Mouse (Mus musculus): ENCODE results near the gene Sema4g. TPM values are rescaled to one million over a fixed set of nuclear protein-coding genes. Genes with fewer than 3 reads are reported as not detected.
A peak's percentile ranks its signal among the peaks of the same experiment; 100 is the strongest.

Sema4g gene
- polyA plus RNA-seq, 1 experiment from 2014 or later = 17.6 TPM

DNA sequence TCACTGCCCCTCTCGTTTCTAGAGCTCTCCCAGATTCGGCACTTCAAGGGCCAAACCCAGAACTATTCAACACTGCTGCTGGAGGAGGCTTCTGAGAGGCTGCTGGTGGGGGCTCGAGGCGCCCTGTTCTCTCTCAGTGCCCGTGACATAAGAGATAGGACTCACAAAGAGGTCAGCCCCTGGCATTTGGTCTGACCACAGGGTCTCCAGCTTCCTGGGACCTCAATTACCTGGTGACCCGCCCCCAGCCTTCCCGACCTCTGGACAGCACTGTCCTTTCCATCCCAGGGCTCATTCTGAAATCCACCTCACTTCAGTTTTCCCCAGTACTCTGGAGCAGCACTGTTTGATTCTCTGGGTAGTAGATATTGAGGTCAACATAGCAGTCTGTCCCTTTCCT is 3.8 kb downstream of the Sema4g start:
- 70% methylated on average over 7 of the region's 7 CpGs for WGBS
- ATAC-seq (ENCODE audit: low FRiP score, low TSS enrichment) = no peak
- Histone ChIP-seq H3K9ac (replicated peaks; ENCODE audit: low read length) (no peak overlapping the region), H3K4me3 (replicated peaks; ENCODE audit: low read depth, low read length) (no peak overlapping the region), H3K27me3 (ENCODE audit: control insufficient read depth, insufficient read depth, low read length) (no peaks in the 10 kb centered on the region), H3K36me3 (ENCODE audit: control insufficient read depth, insufficient read depth, low read length) (peaks cover 38% of the 10 kb centered on the region), H3K27ac (replicated peaks; ENCODE audit: low read depth, low read length) (no peak overlapping the region), H3K9me3 (ENCODE audit: control insufficient read depth, low read length) (no peaks in the 10 kb centered on the region), H3K4me2 (ENCODE audit: low read length) (no peak overlapping the region), H3K4me1 (ENCODE audit: control insufficient read depth, insufficient read depth, low read length) (peaks cover 23% of the 10 kb centered on the region)
- no peak for DNase-seq

GRCm38 (mm10) chr19:44997786-44998185 is 8.9 kb downstream of the Sema4g start:
- ATAC-seq (ENCODE audit: low FRiP score, low TSS enrichment) = no peak
- DNase-seq = no peak
- Histone ChIP-seq H3K9me3 (ENCODE audit: control insufficient read depth, low read length) (no peaks in the 10 kb centered on the region), H3K27me3 (ENCODE audit: control insufficient read depth, insufficient read depth, low read length) (no peaks in the 10 kb centered on the region), H3K36me3 (ENCODE audit: control insufficient read depth, insufficient read depth, low read length) (peaks cover 80% of the 10 kb centered on the region), H3K4me2 (ENCODE audit: low read length) (no peak overlapping the region), H3K9ac (replicated peaks; ENCODE audit: low read length) (no peak overlapping the region), H3K4me3 (replicated peaks; ENCODE audit: low read depth, low read length) (no peak overlapping the region), H3K27ac (replicated peaks; ENCODE audit: low read depth, low read length) (no peak overlapping the region), H3K4me1 (ENCODE audit: control insufficient read depth, insufficient read depth, low read length) (no peaks in the 10 kb centered on the region)
- 87% methylated on average over 11 of the region's 11 CpGs for WGBS

DNA sequence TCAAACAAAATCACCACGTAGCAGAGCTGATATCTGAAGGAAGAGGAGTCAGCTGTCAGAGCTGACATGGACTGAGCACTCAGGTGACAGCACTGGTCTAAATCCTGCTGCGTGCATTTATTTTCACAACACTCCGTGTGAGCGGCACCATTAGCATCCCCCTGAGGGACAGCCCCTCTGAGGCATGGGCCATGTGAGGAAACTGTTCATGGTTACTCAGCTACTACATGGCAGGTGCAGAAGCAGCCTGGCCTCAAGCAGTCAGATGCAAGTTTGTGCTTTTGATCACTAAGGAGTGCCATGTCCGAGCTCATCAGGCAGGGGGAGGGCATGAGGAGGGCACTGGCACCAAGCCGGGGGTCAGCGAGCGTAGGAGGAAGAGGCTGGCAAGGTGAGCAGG is 10.7 kb downstream of the Sema4g start:
- no peak overlapping the region for H3K9ac ChIP-seq (replicated peaks; ENCODE audit: low read length)
- H3K27ac ChIP-seq (replicated peaks; ENCODE audit: low read depth, low read length) = no peak overlapping the region
- H3K4me3 ChIP-seq (replicated peaks; ENCODE audit: low read depth, low read length) = no peak overlapping the region
- H3K27me3 ChIP-seq (ENCODE audit: control insufficient read depth, insufficient read depth, low read length) = no peaks in the 10 kb centered on the region
- no peak for ATAC-seq (ENCODE audit: low FRiP score, low TSS enrichment)
- H3K4me1 ChIP-seq (ENCODE audit: control insufficient read depth, insufficient read depth, low read length) = no peaks in the 10 kb centered on the region
- 92% methylated on average over 8 of the region's 8 CpGs for WGBS
- H3K36me3 ChIP-seq (ENCODE audit: control insufficient read depth, insufficient read depth, low read length) = peaks cover 88% of the 10 kb centered on the region
- no peaks in the 10 kb centered on the region for H3K9me3 ChIP-seq (ENCODE audit: control insufficient read depth, low read length)
- H3K4me2 ChIP-seq (ENCODE audit: low read length) = no peak overlapping the region
- no peak for DNase-seq

DNA sequence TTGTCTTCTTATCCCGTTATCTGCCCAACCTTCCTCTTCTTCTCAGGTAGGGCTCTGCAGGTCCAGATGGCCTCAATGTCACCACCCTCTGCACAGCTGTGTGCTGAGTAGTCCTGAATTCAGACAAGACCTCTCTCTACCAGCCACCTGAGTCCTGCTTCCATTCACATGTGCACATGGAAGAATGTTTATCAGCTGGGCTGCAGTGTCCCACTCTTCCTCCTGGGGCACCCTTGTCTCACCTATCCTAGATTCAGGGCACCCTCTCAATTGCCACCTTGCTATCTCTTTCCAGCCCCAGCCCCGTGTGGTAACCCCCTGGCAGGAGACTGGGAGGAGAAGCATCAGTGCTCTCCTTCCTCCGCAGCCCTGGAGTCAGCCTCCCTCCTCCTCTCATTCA is 13.4 kb downstream of the Sema4g start:
- Histone ChIP-seq H3K36me3 (ENCODE audit: control insufficient read depth, insufficient read depth, low read length) (peaks cover 73% of the 10 kb centered on the region), H3K4me2 (ENCODE audit: low read length) (no peak overlapping the region), H3K4me1 (ENCODE audit: control insufficient read depth, insufficient read depth, low read length) (peaks cover 14% of the 10 kb centered on the region), H3K27me3 (ENCODE audit: control insufficient read depth, insufficient read depth, low read length) (no peaks in the 10 kb centered on the region), H3K4me3 (replicated peaks; ENCODE audit: low read depth, low read length) (no peak overlapping the region), H3K9ac (replicated peaks; ENCODE audit: low read length) (no peak overlapping the region), H3K27ac (replicated peaks; ENCODE audit: low read depth, low read length) (no peak overlapping the region), H3K9me3 (ENCODE audit: control insufficient read depth, low read length) (no peaks in the 10 kb centered on the region)
- WGBS = 68% methylated on average over 3 of the region's 3 CpGs
- ATAC-seq (ENCODE audit: low FRiP score, low TSS enrichment) = no peak
- peak; percentile 16 for DNase-seq

GRCm38 (mm10) chr19:45003740-45004516 is 15.0 kb downstream of the Sema4g start:
- no peaks in the 10 kb centered on the region for H3K9me3 ChIP-seq (ENCODE audit: control insufficient read depth, low read length)
- no peak for ATAC-seq (ENCODE audit: low FRiP score, low TSS enrichment)
- 89% methylated on average over 7 of the region's 7 CpGs for WGBS
- DNase-seq = no peak
- peaks cover 57% of the 10 kb centered on the region for H3K36me3 ChIP-seq (ENCODE audit: control insufficient read depth, insufficient read depth, low read length)
- no peak overlapping the region for H3K9ac ChIP-seq (replicated peaks; ENCODE audit: low read length)
- H3K4me3 ChIP-seq (replicated peaks; ENCODE audit: low read depth, low read length) = no peak overlapping the region
- peaks cover 18% of the 10 kb centered on the region for H3K4me1 ChIP-seq (ENCODE audit: control insufficient read depth, insufficient read depth, low read length)
- H3K4me2 ChIP-seq (ENCODE audit: low read length) = no peak overlapping the region
- H3K27me3 ChIP-seq (ENCODE audit: control insufficient read depth, insufficient read depth, low read length) = no peaks in the 10 kb centered on the region
- H3K27ac ChIP-seq (replicated peaks; ENCODE audit: low read depth, low read length) = no peak overlapping the region

DNA sequence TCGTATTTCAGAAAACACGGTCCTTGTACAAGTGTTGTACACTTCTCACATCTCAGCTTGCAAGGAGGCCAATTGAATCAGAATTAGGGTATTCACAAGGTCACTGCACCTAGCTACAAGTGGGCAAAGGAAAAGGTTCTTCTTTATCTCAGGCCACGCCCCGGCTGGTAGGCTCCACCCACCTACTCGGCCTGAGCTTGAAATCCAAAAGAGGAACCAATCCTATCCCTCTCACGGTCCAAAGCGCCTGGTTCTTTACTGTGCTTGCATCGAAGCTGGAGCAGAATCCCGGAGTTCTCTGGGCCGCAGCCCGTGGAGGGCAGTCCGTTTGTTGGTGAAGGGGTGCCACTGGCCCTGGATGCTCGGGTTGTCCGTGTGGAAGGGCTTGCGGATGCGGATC is 16.5 kb downstream of the Sema4g start, which contains the start of gene Twnk:
Gene Twnk, plus strand, starts transcription at position 220 of the 400 bp plus-strand sequence.
- Histone ChIP-seq H3K9ac (replicated peaks; ENCODE audit: low read length) (peak within 1 kb of the TSS; percentile 76), H3K4me1 (ENCODE audit: control insufficient read depth, insufficient read depth, low read length) (peaks cover 18% of the 10 kb centered on the region), H3K27me3 (ENCODE audit: control insufficient read depth, insufficient read depth, low read length) (no peaks in the 10 kb centered on the region), H3K9me3 (ENCODE audit: control insufficient read depth, low read length) (no peaks in the 10 kb centered on the region), H3K4me2 (ENCODE audit: low read length) (peak within 1 kb of the TSS; percentile 95), H3K27ac (replicated peaks; ENCODE audit: low read depth, low read length) (peak within 1 kb of the TSS; percentile 77), H3K4me3 (replicated peaks; ENCODE audit: low read depth, low read length) (peak within 1 kb of the TSS; percentile 92), H3K36me3 (ENCODE audit: control insufficient read depth, insufficient read depth, low read length) (peaks cover 50% of the 10 kb centered on the region)
- 11% methylated on average over 16 of the region's 16 CpGs for WGBS
- ATAC-seq (ENCODE audit: low FRiP score, low TSS enrichment) = no peak
- DNase-seq = peak; percentile 36

DNA sequence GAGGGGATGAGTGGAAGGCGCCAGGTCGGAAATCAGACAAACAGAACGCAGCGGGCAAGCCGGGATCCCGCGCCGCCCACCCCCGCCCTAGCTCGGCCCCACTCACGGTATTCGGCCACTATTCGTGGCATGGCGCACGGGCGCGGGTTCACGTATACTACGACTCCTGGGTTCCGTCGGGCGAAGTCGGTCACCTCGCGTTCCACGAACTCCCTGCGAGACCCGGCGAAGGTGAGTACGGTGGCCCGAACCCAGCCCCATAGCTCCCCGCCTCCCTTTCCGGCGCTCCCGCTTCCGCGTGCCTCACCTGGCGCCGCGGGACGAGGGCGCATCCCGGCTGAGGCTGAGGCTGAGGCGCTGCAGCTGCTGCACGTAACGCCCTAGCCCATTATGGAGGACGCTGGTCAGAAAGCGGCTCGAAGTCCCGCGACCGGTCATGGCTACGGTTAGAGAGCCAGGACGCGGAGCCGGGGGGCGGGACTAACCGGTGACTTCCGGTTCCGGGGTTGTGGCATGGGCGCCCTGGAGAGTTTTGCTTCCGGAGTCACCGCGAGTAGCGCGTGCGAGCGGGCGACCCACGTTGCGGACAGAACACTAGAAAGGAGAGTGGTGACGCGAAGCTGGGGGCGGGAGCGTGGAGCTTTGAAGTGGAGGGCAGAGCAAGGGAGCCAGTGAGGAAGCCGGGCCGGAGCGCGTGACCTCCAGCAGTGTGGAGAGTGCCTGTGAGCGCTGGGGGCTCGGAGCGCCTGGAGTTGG is 17.2 kb downstream of the Sema4g start, which contains the start of gene Mrpl43:
Gene Mrpl43, minus strand, starts transcription at position 486 of the 756 bp plus-strand sequence.
- DNase-seq (peak; percentile 96), ATAC-seq (ENCODE audit: low FRiP score, low TSS enrichment) (peak; percentile 91)
- Histone ChIP-seq H3K4me2 (ENCODE audit: low read length) (peak within 1 kb of the TSS; percentile 95), H3K4me1 (ENCODE audit: control insufficient read depth, insufficient read depth, low read length) (peaks cover 18% of the 10 kb centered on the region), H3K9ac (replicated peaks; ENCODE audit: low read length) (peak within 1 kb of the TSS; percentile 76), H3K27me3 (ENCODE audit: control insufficient read depth, insufficient read depth, low read length) (no peaks in the 10 kb centered on the region), H3K9me3 (ENCODE audit: control insufficient read depth, low read length) (no peaks in the 10 kb centered on the region), H3K4me3 (replicated peaks; ENCODE audit: low read depth, low read length) (peak within 1 kb of the TSS; percentile 92), H3K36me3 (ENCODE audit: control insufficient read depth, insufficient read depth, low read length) (peaks cover 50% of the 10 kb centered on the region), H3K27ac (replicated peaks; ENCODE audit: low read depth, low read length) (peak within 1 kb of the TSS; percentile 77)
- under 1% methylated on average over 82 of the region's 82 CpGs for WGBS

GRCm38 (mm10) chr19:45007021-45007420 is 18.1 kb downstream of the Sema4g start:
- H3K36me3 ChIP-seq (ENCODE audit: control insufficient read depth, insufficient read depth, low read length) = peaks cover 50% of the 10 kb centered on the region
- DNase-seq = no peak
- peak overlapping the region; percentile 95 for H3K4me2 ChIP-seq (ENCODE audit: low read length)
- peaks cover 18% of the 10 kb centered on the region for H3K4me1 ChIP-seq (ENCODE audit: control insufficient read depth, insufficient read depth, low read length)
- no peak for ATAC-seq (ENCODE audit: low FRiP score, low TSS enrichment)
- H3K9me3 ChIP-seq (ENCODE audit: control insufficient read depth, low read length) = no peaks in the 10 kb centered on the region
- no peaks in the 10 kb centered on the region for H3K27me3 ChIP-seq (ENCODE audit: control insufficient read depth, insufficient read depth, low read length)
- H3K4me3 ChIP-seq (replicated peaks; ENCODE audit: low read depth, low read length) = peak overlapping the region; percentile 92
- 42% methylated on average over 17 of the region's 17 CpGs for WGBS
- peak overlapping the region; percentile 76 for H3K9ac ChIP-seq (replicated peaks; ENCODE audit: low read length)
- H3K27ac ChIP-seq (replicated peaks; ENCODE audit: low read depth, low read length) = peak overlapping the region; percentile 50
